Mouse (Mus musculus) splenic B cell, adult 2 months (primary cell): ENCODE results near the gene Cpa4.

Experiments
- DNase-seq: peaks from one replicate; pipeline ENCODE4 v3.0.0-alpha.2; 2011; ENCODE audit warnings: low read depth, low spot score
- H3K27me3 ChIP-seq: 2 replicates; pipeline ENCODE4 v1.6.1; 2012; ENCODE audit warnings: mild to moderate bottlenecking, low read length, moderate library complexity, mixed read lengths; ENCODE audit not compliant: control insufficient read depth, poor library complexity, insufficient read depth, severe bottlenecking
- H3K36me3 ChIP-seq: 2 replicates; pipeline ENCODE4 v1.6.1; 2012; ENCODE audit warnings: mild to moderate bottlenecking, low read length, moderate library complexity, mixed read lengths; ENCODE audit not compliant: control insufficient read depth, poor library complexity, insufficient read depth, severe bottlenecking

Cpa4 gene

GRCm38 (mm10) chr6:30568069-30568468 is at the start of gene Cpa4:
Cpa4 (plus strand) TSS chr6:30568369.
- H3K36me3 ChIP-seq = no peaks in the 10 kb centered on the region
- H3K27me3 ChIP-seq = no peaks in the 10 kb centered on the region
- no peak for DNase-seq

- no peaks in the 10 kb centered on the region for H3K27me3 ChIP-seq
- DNase-seq = peak; percentile 4
These were observed 47.8 kb upstream of the Cpa4 start for GRCm38 (mm10) chr6:30520400-30520799.

GRCm38 (mm10) chr6:30525456-30526332 is 42.5 kb upstream of the Cpa4 start:
- Histone ChIP-seq H3K27me3 (no peaks in the 10 kb centered on the region), H3K36me3 (no peaks in the 10 kb centered on the region)
- no peak for DNase-seq

More at GRCm38 (mm10) chr6:30520400-30520799, 47.8 kb upstream of the Cpa4 start:
- no peaks in the 10 kb centered on the region for H3K36me3 ChIP-seq

- no peak for DNase-seq
- Histone ChIP-seq H3K36me3 (no peaks in the 10 kb centered on the region), H3K27me3 (no peaks in the 10 kb centered on the region)
These were observed 41.3 kb upstream of the Cpa4 start for GRCm38 (mm10) chr6:30526586-30527515.

GRCm38 (mm10) chr6:30528800-30529199 is 39.4 kb upstream of the Cpa4 start:
- Histone ChIP-seq H3K36me3 (no peaks in the 10 kb centered on the region), H3K27me3 (no peaks in the 10 kb centered on the region)
- no peak for DNase-seq

GRCm38 (mm10) chr6:30535340-30535739 is 32.8 kb upstream of the Cpa4 start:
- H3K27me3 ChIP-seq = no peaks in the 10 kb centered on the region; the same call in 1 of the 2 replicates
- no peaks in the 10 kb centered on the region for H3K36me3 ChIP-seq
- peak; percentile 42 for DNase-seq

GRCm38 (mm10) chr6:30538240-30538639 is 29.9 kb upstream of the Cpa4 start:
- Histone ChIP-seq H3K27me3 (no peaks in the 10 kb centered on the region; the same call in 1 of the 2 replicates), H3K36me3 (no peaks in the 10 kb centered on the region)
- no peak for DNase-seq

GRCm38 (mm10) chr6:30538800-30539199 is 29.4 kb upstream of the Cpa4 start:
- DNase-seq = no peak
- Histone ChIP-seq H3K27me3 (no peaks in the 10 kb centered on the region; the same call in 1 of the 2 replicates), H3K36me3 (no peaks in the 10 kb centered on the region)

GRCm38 (mm10) chr6:30541009-30541799 is 27.0 kb upstream of the Cpa4 start, which contains the start of gene Cpa2:
Cpa2 (plus strand) TSS chr6:30541582.
- DNase-seq = no peak
- Histone ChIP-seq H3K36me3 (no peaks in the 10 kb centered on the region), H3K27me3 (no peaks in the 10 kb centered on the region)

- no peaks in the 10 kb centered on the region for H3K36me3 ChIP-seq
These were observed 25.9 kb upstream of the Cpa4 start for GRCm38 (mm10) chr6:30542277-30542676.

GRCm38 (mm10) chr6:30543077-30543476 is 25.1 kb upstream of the Cpa4 start:
- H3K27me3 ChIP-seq = no peaks in the 10 kb centered on the region; the same call in 1 of the 2 replicates
- no peak for DNase-seq
- H3K36me3 ChIP-seq = no peaks in the 10 kb centered on the region

More at GRCm38 (mm10) chr6:30542277-30542676, 25.9 kb upstream of the Cpa4 start:
- no peak for DNase-seq
- H3K27me3 ChIP-seq = no peaks in the 10 kb centered on the region; the same call in 1 of the 2 replicates

- Histone ChIP-seq H3K36me3 (no peaks in the 10 kb centered on the region), H3K27me3 (no peaks in the 10 kb centered on the region; the same call in 1 of the 2 replicates)
- no peak for DNase-seq
These were observed 24.3 kb upstream of the Cpa4 start for GRCm38 (mm10) chr6:30543851-30544250.

GRCm38 (mm10) chr6:30545689-30546088 is 22.5 kb upstream of the Cpa4 start:
- H3K36me3 ChIP-seq = no peaks in the 10 kb centered on the region
- no peak for DNase-seq

More at GRCm38 (mm10) chr6:30545689-30546088, 22.5 kb upstream of the Cpa4 start:
- no peaks in the 10 kb centered on the region; the same call in 1 of the 2 replicates for H3K27me3 ChIP-seq
